Mouse (Mus musculus): ENCODE results near the gene Lsr.
"Not testable (repeated sequence)": the region's sequence is repeated elsewhere in the genome, so short reads cannot be mapped to it uniquely, and the experiment has no call there.

The Lsr gene

GRCm38 (mm10) chr7:30924071-30924470 is 49.2 kb downstream of the Lsr start:
- DNase-seq, result no peak

GRCm38 (mm10) chr7:30922490-30922889 is 50.8 kb downstream of the Lsr start:
- DNase-seq, result not testable (repeated sequence)

DNA sequence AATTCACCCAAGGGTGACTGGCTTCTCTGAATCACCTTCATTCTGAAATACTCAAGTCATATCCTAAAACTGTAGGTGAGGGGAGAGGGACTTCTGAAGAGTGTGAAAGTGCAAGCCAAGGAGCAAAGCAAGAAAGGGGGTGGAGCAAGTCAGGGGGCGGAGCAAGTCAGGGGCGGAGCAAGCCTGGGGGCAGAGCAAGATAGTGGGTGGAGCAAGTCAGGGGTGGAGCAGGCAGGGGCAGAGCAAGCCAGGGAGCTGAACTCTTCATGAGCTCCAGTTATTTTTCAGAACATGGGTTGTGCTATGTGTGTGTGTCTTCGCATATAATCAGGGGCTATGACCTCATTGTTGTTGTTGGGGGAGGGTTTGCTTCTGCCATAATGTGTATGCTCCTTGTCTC is 53.0 kb downstream of the Lsr start:
- DNase-seq, result no peak

- DNase-seq, result no peak
These were observed 56.0 kb downstream of the Lsr start for GRCm38 (mm10) chr7:30917219-30917618.

DNA sequence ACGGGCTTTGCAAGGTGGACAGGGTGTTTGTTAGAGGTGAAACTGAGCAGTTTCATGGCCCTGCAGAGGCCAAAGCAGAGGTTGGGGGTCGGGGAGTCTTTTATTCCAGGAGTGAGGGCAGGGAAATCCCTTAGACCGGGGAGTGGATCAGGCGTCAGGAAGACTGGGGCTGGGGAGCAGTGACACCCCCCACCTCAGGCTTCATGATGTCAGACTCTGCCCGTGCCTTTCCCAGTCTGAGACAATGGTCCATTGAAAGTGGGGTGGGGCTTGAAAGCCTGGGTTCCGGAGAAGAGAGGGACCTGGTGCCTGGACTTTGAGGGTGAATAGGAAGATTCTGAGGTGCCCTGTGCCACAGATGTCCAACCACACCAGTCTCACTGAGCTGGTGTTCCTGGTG is 56.6 kb downstream of the Lsr start:
- no peak for DNase-seq

DNA sequence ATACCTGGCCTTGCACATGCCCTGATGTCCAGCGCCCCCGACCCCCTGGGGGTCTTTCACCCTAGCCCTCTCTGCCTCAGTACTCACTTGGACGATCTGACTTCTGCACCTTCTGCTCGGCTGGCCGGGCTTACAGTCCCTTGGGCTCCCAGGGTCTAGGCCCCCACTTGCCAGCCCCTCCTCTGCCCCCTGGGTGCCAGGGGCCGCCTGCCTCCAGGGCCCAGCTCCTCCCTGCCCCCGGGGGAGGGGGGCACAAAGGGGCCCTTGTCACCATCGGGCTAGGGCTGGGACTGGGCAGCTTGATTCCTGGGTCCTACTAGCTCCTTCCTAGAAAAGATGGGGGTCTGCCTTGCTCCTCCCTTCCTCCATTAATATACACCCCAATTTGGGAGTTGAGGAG is 58.5 kb downstream of the Lsr start, which contains the start of gene Mag:
Gene Mag, minus strand, starts transcription at position 142 of the 400 bp plus-strand sequence.
- DNase-seq, result peak in 1 of 2 experiments; percentile 13

DNA sequence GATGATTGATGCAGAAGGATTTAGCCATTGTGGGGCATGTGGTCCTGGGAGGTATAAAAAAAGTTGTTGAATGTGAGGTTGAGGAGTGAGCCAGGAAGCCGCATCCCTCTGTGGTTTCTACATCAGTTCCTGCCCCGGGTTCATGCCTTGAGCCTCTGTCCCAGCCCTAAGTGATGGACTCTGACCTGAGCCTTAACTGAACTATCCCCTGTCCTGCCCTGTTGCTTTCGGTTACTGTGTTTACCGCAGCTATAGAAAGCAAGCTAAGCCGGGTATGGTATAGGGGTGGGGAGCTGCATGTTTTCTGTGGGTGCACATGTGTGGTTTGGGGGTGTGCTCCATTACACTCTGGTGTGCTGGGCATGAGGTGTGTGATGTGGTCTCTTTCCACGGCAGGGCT is 63.5 kb downstream of the Lsr start:
- no peak for DNase-seq

DNA sequence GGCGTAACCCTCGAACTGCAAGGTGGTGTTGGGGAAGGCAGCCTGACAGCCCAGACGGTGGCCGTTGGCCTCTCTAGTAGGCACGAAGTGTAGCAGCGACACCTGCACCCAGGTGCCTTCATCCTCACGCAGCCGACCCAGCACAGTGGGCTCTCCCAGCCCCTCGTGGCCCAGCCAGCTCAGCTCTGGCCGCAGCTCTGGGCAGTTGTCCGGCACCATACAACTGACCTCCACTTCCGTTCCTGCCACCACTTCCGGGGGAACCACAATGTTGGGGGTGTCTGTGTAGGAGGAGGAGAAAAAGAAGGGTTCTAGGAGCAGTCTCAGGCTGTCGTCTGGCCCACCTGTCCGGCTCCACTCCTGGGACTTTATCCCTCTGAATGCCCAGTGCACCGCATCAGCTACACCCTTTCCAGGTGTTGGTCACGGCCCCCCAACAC is 64.3 kb downstream of the Lsr start:
- DNase-seq, result no peak

GRCm38 (mm10) chr7:30908277-30908991 is 64.8 kb downstream of the Lsr start:
- DNase-seq, result peak in 1 of 2 experiments; percentile 11

Measured in cerebellum, postnatal 25 days (tissue).